Mouse (Mus musculus) brain, embryonic 14.5 days (tissue): ENCODE data around the gene Tnfaip2.

Experiments used
- CTCF ChIP-seq: fragments of 200-500 bp; IDR thresholded peaks from 2 replicates; pipeline ENCODE4 v1.5.1; 2012; ENCODE audit warnings: inconsistent platforms, mild to moderate bottlenecking, moderate library complexity, borderline replicate concordance; ENCODE audit not compliant: insufficient read depth, insufficient read length; ENCODE audit errors: extremely low read depth
- POLR2A ChIP-seq: fragments of 200-500 bp; IDR thresholded peaks from 2 replicates; pipeline ENCODE4 v1.6.1; 2012; ENCODE audit warnings: mild to moderate bottlenecking, inconsistent platforms, borderline replicate concordance; ENCODE audit not compliant: poor library complexity, insufficient read depth, insufficient read length, severe bottlenecking; ENCODE audit errors: extremely low read depth

- TF ChIP-seq CTCF (no peak), POLR2A (no peak)
These were observed 7.4 kb upstream of the Tnfaip2 start for GRCm38 (mm10) chr12:111434745-111435327.
